Mouse (Mus musculus) lung, postnatal 4 days (tissue): Measurements from ENCODE around the gene Pgf.

ENCODE experiments used
- DNase-seq, 2 experiments: peaks; one replicate each; pipeline ENCODE4 v3.0.0; 2021

The Pgf gene

GRCm38 (mm10) chr12:85177740-85178239 is at the start of gene Pgf:
Gene Pgf (minus strand): TSS chr12:85177790.
- DNase-seq, result no peak

DNA sequence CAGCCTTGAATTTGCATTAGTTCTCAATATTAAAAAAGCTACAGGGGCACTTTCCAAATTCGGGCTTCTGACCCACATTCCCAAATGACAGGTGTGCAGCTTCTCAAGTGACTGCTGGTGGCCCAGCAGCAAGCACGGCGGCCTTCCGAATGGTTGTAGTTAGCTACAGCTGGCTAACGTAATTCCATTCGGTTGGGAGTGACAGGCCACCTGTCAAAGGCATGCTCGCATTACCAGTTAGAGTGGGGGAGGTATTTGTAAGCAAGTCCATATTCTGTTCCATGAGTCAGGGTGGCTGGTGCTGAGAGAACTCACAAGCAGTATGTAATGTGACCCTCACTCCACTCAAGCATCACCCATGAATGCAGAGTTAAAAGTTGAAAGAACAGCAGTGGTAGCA is 49.6 kb upstream of the Pgf start:
- no peak for DNase-seq

DNA sequence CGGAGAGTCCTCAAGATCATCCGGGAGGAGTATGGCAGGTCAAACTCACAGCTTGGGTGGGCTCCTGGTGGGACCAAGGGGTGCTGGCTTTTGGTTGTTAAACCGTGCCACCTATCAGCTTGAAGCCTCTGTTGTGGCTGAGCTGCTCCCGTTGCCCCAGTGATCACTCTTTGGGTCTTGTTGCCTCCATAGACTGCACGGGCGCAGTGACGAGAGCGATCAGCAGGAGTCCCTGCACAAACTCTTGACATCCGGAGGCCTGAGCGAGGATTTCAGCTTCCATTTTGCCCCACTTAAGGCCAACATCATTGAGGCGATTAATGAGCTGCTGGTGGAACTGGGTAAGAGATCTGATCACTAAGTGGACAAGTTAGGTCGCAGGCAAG is 42.3 kb upstream of the Pgf start:
- DNase-seq, result peak; percentile 27 to 41

DNA sequence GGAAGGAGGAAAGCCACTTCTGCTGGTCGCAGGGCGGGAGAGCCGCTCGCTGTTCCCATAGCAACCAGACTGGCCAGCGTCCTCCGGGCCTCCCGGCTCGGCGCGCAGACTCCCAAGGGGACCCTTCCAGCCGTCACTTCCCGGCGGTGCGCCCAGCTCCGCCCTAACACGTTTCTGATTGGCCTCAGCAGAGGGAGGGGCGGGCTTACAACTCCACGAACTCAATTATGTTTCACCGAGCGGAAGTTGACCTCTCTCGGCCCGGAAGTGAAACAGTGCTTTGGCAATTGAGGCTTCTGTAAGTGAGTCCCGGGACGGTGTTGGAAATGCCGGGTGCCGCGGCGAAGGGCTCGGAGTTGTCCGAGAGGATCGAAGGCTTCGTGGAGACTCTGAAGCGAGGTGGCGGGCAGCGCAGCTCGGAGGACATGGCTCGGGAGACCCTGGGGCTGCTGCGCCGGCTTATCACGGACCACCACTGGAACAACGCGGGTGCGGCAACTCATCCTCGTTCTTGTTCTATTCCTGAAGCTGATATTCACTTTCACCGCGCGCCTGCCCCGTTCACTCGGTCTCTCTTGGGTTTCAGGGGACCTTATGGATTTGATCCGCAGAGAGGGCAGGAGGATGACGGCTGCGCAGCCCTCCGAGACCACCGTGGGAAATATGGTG is 41.8 kb upstream of the Pgf start, which contains the start of gene Eif2b2:
Gene Eif2b2, plus strand, starts transcription at position 246 of the 669 bp plus-strand sequence.
- peak; percentile 98 to 99 for DNase-seq

DNA sequence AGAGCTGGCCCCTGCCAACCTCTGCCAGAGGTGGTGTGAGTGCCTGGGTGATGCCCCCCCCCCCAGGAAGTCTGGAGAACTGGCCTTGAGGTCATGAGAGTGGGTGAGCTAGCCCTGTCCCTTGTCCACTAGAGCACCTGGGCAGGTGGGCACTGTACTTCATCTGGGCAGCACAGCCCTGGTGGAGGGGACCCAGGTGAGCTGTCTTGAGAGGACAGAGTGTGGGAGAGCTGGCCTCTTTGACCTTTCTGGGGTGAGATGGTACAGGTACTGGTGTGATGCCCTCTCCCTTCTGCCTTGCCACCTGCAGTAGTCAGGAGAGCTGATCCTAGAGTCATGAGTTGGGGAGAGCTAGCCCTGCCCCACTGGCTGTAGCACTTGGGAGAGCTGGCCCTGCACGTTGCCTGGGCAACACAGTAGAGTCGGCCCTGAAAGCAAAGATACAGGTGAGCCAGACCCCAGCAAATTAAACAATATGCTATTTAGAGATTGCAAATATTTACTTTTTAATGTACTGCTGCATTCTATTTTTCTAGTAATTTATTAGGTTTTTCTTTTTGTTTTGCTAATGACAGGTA is 40.2 kb upstream of the Pgf start:
- no peak for DNase-seq

DNA sequence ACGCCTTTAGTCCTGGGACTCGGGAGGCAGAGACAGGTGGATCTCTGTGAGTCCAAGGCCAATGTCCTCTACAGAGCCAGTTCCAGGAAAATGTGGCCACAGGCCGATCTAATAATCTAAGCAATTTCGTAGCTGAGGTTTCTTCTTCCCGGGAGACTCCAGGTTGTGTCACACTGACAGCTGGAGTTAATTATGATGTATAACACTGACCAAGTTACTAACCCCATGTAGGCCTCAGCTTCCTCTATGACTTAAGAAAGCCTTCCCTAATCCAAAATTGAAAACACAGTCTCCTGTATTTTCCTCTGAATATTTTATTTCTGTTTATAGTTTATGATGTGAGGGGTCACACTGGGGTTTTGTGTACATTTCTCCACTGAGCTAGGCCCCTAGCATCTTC is 37.4 kb upstream of the Pgf start:
- DNase-seq, result no peak

- DNase-seq, result no peak
These were observed 31.2 kb upstream of the Pgf start for GRCm38 (mm10) chr12:85208687-85209199.

DNA sequence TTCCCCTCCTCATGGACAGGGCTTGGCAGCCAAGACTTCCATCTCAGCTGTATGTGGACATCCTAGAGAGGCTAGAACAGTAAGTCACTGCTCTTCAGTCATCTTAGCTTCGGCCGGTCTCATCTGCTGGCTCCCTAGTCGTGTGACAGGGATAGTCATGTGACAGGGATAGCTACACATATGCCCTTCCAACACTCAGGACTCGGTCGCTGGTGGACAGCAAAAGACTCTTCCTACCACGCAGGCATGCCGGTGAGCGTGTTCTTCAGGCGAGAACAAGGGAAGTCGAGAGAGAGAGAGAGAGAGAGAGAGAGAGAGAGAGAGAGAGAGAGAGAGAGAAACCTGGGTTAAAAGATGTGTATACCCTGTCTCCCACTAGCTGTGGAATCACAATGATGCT is 27.8 kb upstream of the Pgf start:
- no peak for DNase-seq

GRCm38 (mm10) chr12:85204105-85204504 is 26.5 kb upstream of the Pgf start:
- no peak for DNase-seq

DNA sequence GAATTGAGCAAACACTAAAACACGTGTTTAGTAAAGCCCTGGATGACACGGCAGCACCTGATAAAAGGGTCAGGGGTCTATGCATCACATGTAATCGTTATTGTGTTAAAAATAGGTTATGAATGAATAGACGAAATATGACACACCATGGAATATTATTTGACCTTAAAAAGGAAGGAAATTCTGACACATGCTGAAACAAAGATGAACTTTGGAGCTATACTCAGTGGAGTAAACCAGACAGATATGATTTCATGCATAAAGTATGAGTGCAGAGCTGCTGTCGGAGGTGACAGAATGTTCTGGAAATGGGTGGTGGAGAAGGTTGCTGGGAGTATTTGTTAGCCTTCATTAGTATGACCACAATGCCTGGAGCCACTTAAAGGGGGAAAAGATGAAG is 26.1 kb upstream of the Pgf start:
- DNase-seq, result no peak

DNA sequence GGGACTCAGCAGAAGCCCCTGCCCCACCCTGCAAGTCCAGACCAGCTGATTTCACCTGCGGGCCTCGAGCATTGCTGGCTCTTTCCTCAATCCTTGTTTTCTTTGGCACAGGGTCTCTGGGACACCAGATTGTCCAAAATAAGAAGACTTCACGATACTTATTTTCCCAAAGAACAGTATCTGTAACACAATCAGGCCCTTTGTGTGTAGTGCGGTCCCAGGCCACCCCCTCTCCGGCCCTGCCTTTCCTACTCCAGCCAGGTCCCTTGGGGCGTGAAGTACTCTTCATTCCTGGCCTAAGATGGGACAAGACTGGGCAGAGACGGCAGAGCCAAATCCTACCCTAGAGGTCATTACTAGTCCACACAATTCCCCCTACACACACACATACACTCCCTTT is 24.6 kb upstream of the Pgf start:
- no peak for DNase-seq

DNA sequence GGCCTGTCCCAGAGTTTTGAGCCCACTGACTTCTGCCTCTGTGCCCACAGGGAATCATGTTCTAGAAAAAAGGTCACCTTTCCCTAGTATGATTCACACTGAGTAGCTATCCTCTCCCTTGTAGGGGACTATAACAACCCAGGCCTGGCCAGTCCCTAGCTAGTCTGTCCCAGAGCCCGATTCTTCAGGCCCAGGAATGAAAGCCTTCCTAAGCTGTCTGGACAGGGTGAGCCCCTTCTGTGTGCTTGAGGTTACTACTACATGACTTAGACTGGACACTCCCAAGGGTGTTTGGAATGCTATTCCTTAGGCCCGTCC is 24.2 kb upstream of the Pgf start:
- no peak for DNase-seq

- DNase-seq, result peak; percentile 66 to 84
These were observed 23.6 kb upstream of the Pgf start for GRCm38 (mm10) chr12:85200929-85201829.

DNA sequence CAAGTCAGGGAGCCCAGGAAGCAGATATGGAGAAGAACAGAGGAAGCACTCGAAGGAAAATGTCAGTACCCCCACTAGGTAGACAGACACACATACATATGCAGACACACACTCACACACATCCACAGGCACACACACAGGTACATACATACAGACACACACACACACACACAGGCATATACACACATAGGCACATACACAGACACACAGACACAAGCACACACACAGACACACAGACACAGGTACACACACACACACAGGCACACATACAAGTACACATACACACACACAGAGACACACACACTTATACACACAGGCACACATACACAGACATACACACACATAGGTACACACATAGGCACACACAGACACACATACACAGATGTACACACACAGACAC is 22.4 kb upstream of the Pgf start:
- no peak for DNase-seq

DNA sequence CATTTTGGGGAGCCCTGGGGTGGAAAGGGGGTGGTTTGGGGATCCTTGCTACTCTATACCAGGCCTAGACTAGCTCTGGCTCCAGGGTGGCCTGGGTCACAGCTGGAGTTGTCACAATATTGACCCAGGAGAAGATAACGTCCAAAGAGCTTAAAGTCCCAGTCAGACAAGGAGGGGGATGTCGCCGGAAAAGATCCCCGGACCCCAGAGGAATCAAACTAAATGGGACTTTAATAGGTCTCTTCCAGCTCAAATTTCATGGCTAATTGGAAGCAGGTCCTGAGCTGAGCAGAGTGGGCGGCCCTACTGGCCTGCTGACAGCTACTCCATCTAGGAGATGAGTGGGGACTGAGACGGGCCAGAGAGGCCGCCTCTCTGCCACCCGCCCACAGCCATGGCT is 20.3 kb upstream of the Pgf start:
- DNase-seq, result no peak

DNA sequence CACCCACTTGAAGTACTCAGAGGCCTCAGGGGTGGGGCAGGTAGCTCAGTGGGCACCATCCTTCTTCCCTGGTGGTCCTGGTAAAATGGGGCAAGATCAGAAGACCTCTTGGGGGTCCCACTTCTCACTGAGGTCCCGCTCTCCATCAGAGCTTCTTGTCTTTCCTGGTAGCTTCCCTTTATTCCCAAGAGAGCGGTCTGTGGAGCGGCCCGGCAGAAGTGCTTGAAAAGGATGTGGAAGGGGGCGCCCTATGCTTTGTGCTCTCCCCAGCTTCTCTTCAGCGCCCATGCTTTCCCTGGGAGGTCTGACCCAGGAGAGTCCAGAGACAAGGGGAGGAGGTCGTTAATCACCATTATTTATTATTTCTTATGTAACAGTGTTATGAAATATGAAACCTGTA is 19.8 kb upstream of the Pgf start:
- DNase-seq, result no peak

- DNase-seq, result no peak
These were observed 18.6 kb upstream of the Pgf start for GRCm38 (mm10) chr12:85196191-85196590.

- DNase-seq, result no peak
These were observed 17.5 kb upstream of the Pgf start for GRCm38 (mm10) chr12:85195086-85195485.

- DNase-seq, result peak; percentile 84 to 90
These were observed 17.0 kb upstream of the Pgf start for GRCm38 (mm10) chr12:85194623-85195018.

DNA sequence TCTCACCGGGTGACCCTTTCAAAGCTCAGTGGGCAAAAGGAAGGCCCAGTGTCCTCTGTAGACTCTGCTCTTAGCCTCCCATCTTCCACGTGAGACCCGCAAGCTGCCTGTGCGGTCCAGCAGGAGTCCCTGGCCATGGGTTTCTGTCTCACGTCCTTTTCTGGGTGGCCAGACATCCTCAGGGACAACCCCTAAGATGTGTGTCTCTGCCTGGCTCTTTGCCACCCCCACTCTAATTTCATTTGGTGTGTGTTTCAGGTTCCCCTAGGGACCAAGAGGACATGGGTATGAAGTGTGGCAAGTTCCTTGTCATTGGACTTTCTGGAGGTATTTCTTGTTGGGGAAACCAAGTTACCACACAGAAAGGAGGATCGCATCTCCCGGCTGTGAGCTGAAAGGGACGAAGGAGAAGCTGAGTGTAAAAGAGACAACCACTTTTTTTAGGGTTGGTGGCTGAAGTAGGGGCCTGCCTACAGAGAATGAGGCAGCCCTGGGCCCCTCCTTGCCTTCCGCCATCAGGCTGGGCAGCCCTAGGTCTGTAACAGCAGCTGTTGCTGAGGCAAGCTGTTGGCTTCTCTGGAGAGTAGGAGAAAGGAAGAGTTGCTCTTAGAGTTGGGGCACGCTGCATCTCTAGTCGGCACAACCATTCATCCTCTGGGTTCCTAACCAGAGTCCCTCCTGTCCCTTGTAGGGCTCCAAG is 16.5 kb upstream of the Pgf start:
- no peak for DNase-seq

GRCm38 (mm10) chr12:85193146-85193545 is 15.6 kb upstream of the Pgf start:
- DNase-seq, result no peak

- DNase-seq, result peak; percentile 56 to 66
These were observed 15.0 kb upstream of the Pgf start for GRCm38 (mm10) chr12:85192461-85193108.

DNA sequence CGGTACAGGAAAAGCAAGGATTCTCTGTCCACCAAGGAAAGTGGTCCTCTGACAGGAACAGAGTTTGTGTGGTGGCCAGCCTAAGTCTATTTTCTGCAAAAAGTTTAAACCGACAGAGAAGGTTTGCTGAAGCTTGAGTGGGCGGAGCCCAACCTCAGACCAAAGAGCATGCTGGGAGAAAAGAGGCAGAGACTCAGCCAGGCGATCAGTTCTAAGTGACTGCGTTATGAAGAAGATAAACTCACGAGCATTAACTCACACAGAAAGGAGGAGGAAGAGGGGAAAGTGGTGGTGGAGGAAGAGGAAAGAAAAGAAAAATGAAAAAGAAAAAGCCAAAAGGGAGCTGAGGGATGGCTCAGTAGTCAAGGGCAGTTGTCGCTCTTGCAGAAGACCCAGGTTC is 12.7 kb upstream of the Pgf start:
- no peak for DNase-seq
